Mouse (Mus musculus) adrenal gland, adult (tissue): Measurements from ENCODE around the gene Myo15b.
A peak's percentile ranks its signal among the peaks of the same experiment; 100 is the strongest.

Source experiments
- DNase-seq, 2 experiments: peaks; one replicate each; pipeline ENCODE4 v3.0.0; 2022 to 2023; ENCODE audit warnings: low spot score in 1 of 2; ENCODE audit not compliant: inconsistent age in 2 of 2

Gene Myo15b

DNA sequence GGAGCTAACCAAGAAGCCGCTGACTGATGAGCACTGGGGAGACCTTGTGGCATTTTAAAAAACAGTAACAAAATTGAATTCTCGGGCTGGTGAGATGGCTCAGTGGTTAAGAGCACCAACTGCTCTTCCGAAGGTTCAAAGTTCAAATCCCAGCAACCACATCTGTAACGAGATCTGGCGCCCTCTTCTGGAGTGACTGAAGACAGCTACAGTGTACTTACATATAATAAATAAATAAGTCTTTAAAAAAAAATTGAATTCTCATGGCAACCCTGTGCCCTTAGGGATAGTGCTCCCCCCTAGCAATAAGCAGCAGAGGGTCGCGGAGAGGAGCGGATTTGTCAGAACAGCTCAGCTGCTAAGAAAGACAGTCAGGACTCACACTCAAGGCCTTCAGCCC, 5.7 kb downstream of the Myo15b start:
- no peak for DNase-seq

DNA sequence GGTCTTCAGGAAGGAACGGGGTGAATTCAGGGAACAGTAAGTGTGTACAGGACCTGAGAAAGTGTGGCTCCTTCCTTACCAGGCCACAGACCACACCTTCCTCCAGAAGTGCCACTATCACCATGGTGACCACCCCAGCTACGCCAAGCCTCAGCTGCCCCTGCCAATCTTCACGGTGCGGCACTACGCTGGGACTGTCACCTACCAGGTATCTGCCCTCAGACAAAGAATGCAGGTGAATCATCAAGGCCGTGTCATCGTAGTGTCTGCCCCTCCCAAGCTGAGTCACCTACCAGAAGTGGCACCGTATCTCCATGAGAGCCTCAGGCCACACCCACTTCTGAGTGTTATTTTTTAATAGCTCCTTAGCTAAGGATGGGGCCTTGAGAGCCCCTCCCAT, 11.2 kb downstream of the Myo15b start:
- DNase-seq = peak; percentile 37 to 49

DNA sequence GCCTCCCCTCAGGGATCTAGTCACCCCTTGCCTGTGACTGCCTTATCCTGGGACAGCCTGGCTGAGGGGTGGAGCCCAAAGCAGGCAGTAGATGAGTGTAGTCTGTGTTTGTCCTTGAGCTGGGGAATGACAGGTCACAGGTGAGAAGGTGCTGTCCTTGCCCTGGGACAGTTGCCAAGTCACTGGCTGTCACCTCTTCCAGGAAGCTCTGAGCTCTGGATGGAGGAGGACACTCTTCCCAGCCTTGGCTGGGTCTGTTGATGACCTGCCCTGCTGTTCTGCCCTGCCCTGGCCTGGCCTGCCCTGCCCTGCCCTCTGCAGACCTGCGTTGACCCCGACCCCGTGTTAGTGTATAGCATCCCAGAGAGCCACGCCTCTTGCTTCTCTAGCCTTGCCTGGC, 14.2 kb downstream of the Myo15b start:
- no peak for DNase-seq

DNA sequence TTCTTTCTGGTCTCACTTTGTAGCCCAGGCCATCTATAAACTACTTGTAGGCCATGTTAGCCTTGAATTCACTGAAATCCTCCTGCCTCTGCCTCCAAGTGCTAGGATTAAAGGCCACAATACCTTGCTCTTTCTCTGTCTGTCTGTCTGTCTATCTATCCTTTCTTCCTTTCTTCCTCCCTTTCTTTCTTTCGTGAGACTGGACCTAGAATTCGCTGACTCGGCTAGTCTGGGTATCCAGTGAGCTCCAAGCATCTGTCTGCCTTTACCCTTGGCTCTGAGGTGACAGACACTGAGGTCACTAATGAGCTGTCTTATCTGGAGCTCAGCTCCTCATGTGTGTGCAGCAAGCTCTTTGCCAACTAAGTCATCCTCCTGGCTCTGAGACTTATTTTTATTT, 17.7 kb downstream of the Myo15b start:
- DNase-seq = no peak

DNA sequence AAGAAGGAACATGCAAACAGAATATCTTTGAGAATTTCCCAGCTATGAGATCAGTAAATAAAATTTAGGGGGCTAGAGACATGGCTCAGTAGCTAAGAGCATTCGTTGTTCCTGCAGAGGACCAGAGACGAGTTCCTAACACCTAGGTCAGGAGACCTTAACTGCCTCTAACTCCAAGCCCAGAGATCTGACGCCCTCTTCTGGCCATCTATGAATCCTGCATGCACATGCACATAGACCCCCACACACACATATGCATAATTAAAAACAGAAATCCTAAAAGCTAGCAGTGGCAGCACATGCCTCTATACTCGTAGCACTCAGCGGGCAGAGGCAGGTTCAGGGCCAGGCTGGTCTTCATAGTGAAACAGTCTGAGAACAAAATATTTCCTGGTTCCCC, 18.2 kb downstream of the Myo15b start:
- no peak for DNase-seq

DNA sequence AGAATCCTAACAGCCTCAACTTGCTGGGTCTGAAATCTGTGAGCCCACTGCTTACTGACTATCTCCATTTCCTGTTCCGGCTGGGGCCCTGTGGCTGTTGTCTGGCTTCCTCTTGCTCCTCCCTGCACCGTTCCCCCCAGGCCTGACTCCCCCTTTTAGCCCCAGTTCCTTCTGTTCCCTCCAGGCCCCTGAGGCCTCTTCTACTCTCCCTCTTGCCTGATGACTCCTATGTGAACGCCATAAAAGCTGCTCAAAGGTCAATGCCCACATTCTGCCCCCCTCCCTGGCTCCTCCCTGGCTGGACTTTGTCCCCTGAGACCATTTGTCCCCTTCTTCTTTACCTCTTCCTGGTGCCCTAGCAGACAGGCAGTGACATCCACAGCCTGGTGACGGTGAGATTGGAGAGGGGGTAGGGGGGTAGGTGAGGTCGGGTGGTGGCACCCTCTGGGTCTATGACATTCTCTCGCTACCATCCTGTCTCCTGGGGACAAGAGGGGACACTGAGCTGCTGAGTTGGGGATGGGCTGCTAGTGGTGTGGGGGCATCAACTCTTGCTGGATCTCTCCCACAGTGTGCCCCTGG, 19.1 kb downstream of the Myo15b start:
- DNase-seq = no peak

DNA sequence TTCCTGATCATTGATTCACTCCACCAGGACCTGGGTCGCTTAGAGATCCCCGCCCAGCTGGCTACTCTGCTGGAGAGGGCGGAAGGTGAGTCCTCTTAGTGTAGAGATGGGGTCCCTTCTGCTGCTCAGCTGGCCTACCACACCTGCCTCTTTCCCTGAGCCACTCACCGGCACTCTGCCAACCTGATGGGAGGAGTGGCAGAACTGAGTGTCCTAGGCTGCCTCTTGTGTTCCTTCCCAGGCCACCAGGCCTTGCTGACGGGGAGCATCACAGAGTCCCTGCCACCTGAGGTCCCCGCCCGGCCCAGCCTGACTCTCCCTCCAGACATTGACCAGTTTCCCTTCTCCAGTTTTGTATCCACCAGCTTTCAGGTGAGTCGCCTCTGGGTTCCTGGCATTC, 19.9 kb downstream of the Myo15b start:
- DNase-seq = no peak

DNA sequence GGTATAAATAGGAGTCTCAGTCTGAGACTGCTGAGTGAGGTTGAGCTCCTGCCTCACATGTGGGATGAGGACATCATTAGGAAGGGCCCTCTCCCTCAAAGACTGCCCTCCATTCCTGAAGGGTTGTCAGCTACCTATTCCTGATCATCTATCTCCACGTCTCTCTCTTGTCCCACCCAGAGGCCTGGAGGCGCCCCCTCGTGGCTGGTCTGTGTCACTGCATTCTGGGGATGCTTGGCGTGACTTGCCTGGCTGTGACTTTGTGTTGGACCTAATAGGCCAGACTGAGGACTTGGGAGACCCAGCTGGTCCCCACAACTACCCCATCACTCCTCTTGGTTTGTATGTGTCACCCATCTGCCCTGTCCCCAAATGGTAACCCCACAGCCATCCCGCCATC, 22.8 kb downstream of the Myo15b start:
- peak in 1 of 2 experiments; percentile 73 for DNase-seq

DNA sequence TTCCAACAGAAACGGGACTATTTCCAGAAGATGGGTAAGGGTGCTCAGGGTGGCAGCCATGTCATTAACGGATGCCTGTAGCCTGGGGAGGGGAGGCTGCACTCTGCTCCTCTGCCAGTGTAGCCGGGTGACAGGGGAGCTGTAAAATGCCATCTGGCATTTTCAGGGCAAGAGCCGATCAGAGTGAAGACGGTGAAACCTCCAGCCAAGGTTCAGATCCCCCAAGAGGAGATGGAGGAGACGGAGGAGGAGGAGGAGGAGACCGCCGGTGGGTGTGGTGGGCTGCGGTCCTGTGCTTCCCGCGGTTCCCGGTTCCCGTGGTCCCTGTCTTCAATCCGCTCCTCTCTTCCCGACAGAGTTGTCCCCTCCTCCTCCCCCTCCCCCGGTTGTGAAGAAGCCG, 25.0 kb downstream of the Myo15b start:
- DNase-seq = no peak

DNA sequence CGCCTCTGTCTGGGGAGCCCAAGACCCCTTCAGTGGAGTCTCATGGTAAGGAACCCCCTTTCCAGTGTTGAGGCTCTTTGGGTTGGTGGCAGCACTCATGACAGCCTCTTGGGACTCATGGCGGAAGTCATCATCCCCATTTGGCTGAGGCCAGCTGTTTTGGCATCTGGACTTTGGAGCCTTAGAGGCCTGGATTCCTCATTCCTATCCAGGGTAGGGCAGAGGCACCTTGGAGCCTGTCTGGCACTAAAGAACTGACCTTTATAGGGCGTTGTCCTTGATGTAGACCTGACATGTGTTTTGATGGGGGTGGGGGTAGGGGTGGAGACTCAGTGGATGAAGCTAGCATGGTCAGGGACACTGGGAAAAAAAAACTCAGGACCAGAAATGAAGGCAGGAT, 26.2 kb downstream of the Myo15b start:
- DNase-seq = no peak

DNA sequence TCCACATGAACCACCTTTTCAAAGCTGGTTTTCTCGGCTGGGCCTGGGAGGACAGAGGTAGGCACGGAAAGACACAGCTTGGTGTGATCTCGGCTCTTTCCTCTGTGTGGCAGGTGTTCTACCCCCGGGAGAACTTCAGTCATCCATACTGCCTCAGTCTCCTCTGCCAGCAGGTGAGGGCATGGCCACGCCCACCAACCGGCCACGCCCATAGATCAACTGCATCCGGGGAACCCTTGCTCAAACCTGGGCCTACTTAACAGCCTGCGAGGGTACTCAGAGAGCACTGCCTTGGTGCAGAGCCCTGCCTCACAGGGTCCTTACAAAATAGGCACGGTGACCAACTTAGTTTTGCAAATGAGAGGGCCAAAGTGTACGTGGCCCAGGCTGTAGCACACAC, 27.1 kb downstream of the Myo15b start:
- DNase-seq = no peak

DNA sequence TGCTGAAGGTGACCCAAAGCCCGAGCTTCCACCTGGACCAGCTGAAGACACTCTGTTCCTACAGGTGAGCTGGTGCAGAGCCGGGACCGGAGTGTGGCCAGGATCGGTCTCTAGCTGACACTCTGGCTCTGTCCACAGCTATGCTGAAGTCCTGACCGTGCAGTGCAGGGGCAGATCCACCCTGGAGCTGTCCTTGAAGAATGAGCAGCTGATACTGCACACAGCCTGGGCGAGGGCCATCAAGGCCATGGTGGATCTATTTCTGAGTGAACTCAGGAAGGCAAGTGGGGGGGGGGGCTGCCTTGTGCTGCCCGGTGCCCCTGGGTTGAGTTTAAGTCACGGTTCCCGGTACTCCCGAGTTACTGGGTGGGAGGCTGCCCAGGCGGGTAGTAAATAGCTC, 28.2 kb downstream of the Myo15b start:
- DNase-seq = peak; percentile 51 to 63

DNA sequence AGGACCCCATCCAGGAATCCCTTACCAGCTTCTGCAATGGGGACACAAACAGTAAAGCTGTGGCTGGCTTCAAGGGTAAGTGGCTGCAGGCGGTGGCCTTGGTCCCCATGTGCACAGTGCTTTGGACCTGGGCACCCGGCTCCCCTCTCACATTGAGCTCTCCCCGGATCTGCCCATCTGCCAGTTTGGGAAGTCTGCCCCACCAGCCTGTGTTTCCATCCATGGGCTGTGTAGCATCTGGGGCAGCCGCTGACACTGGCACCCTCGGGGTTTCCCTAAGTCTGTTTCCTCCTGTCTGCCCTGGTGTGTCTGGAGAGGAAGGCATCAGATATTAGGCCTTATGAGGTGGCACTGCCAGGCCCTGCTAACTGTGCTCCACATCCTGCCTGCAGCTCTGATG, 29.8 kb downstream of the Myo15b start:
- DNase-seq = no peak

DNA sequence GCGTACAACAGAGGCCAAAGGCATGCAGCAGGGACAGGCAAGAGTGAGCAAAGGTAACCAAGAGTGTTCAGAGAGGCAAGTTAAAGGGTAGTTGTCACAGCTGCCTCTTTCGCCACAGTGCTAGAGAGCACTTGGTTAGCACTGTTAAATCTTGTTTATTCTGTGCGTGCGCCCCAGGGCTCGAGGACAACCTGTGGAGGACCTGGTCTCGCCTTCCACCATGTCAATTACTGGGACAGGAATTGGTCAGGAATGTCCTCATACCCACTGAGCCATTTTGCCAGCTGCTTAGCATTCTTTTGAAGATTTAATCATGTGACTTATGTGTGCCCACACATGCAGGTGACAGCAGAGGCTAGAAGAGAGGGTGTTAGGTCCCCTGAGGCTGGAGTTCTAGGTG, 31.0 kb downstream of the Myo15b start:
- DNase-seq = no peak

DNA sequence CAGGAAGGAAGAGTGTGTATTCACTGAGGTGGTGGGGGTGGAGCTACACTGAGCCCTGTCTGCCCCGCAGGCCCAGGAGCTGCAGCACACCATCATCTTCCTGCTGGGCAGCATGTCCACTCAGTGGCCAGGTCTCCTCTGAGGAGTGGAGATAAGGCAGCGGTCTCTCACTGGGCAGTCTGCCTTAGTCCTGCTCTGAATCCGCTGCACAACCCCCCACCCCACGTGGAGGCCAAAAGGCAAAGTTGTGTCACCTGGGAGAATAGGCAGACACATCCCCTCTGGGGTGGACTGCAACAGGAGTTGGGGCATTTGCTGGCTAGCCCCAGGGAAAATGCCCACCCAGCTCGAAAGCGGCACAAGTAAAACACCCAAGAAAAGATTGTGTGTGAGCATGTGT, 34.0 kb downstream of the Myo15b start:
- no peak for DNase-seq

DNA sequence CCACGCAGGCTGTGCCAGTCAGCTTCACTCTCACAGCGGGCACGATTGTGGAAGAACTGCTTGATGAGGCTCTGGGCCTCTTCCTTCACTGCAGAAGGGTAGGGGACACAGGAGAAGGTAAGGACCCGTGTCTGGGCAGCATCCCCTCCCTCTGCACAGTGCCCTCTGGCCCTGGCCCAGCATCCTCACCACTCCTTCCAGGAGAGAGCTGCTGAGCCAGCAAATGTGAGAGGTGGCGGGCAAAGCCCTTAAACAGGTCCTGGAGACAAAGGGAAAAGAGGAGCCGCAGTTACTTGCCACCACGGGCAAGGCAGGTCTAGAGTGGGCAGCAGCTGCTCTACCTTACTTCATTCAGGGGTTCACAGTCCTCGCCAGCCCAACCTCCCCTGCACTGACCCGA, 34.9 kb downstream of the Myo15b start:
- DNase-seq = no peak

DNA sequence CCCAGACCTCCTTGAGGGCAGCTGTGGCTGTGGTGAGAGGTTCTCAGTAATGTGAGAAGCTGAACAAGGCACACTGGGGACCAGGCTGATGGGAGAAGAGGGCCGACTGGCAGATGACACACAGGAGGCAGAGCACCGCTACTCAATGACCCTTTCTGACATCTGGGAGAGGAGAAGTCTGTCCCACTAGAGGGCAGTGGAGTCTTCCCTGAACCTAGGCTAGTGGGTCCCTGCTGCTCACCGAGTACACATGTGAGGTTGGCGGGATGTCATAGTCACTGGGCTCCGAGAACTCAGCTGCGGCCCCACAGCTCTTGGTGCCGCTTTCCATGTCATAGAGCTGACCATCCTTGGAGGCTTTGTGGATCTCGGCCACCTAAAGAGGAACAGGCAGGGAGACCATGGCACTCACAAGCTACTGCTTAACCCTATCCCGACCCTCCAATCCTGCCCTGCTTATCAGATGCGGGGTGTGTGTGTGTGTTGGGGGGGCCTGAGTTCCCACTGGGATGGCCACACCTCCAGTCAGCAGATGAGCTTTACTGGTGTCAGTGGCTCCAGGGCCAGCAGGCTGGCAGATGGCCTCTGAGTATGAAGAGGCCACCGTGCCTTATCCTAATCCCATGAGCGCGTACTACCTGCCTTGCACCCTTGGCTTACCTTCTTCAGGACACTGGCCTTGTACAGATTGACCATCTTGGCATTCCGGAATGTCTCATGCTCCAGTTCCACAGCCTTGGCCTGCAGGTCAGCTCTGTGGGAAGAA, 36.7 kb downstream of the Myo15b start:
- no peak for DNase-seq

DNA sequence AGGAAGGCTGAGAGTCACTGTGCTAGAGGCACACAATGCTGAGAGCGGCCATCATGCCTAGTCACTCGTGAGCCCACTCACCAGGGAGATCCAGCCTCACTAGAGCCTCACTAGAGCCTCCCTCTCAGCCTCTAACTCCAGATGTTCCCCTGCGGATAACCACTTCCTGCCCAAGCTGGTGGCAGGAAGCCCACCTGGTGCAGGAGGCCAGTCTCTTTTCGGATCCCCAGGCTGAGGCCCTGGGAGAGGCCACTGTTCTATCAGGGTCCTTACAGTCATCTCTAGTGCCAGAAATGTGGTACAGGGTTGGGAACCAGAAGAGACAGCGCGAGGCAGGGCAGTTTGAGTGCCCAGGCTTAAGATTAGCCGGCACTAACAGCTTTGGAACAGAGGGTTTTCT, 40.2 kb downstream of the Myo15b start:
- DNase-seq = no peak

DNA sequence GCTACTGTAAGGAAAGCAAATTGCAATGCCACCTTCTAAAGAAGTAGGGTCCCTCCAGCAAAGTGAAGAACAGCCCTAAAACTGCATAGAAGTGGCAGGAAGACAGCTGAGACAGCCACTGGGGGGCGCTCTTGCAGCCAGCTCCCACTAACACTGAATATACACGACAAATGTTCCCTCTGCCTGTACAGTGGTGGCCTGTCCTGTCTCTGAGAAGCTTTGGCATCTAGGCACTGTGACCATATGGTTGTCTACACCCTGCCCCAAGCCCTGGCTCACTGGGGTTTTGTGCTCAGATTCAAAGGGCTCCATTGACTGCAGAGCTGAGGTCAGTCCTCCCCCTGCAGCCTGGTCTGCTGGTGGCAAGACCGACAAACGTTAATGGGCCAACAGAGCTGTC, 40.7 kb downstream of the Myo15b start:
- DNase-seq = peak in 1 of 2 experiments; percentile 64

DNA sequence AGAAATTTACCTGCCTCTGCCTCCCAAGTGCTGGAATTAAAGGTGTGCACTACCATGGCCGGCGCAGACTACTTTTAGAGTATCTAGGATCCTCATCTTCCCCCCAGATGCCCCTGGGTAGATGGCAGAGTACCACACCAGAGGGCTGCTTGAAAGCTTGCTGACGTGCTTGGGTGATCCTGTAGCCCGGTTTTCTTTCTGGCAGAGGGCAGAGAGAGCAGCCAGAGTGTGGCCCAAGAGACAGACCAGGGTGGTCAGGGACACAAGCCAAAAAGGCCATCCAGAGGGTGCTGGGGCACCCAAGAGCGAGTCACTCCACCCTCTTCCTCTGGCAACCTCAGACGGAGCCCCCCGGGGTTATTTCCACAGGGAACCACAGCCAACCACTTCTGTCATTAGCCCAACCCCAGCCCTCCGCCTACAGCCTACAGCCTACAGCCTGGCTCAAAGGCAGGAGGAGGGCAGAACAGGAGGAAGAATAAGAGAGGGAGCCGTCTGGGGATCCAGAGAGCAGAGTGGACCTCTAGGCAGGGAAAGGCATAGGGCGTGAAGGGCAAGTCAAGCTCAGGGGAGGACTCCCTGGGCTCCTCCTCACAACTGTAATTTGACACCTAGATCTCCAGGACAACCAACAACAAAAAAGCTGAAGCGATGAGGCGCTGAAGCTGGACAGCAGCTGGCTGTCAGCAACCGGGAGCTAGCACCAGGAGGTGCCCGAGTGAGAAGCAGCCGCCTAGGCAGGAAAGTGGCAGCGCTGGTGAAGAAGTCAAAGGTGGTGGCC, 41.5 kb downstream of the Myo15b start, which contains the start of gene Smim5:
Gene Smim5, plus strand, starts transcription at position 481 of the 781 bp plus-strand sequence.
- peak in 1 of 2 experiments; percentile 61 for DNase-seq

DNA sequence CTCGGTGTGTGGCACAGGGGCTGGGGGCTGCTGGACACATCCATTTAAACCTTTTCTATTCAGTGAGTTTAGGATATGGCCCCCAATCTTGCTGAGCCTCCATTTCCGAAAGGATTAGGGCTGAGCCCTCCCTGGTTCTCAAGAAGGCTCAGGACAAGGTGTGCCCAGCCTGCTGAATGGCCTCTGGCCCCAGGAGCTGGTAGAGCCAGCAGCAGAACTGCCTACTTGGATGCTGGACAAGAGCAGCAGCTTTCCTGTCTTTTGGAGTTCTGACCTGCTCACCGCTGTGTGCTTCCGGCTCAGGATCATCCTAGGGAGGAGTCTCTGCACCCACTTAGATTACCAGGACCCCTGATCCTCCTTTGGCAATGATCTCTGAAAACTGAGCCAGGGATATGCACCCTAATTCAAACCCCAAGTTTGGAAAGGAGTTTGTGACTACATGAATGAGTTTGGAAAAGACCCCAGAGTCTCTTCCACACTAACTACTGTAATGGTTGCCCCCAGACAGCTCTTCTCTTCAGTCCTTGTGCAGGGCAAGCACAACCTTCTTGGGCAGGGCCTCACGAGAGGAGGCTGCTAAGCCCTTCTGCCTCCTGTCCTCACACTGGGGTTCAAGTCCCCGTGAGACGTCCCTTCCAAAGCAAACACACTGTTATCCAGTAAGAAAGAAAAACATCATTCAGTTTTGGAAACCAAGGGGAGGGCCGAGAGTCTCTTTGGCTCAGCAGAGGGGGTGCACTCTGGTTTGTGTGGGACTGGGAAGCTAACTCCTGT, 42.5 kb downstream of the Myo15b start:
- no peak for DNase-seq
